Mouse (Mus musculus) forebrain, embryonic 13.5 days (tissue): Measurements from ENCODE around the gene Entpd4b. TPM values are rescaled to one million over a fixed set of nuclear protein-coding genes. Genes with fewer than 3 reads are reported as not detected.
"Not testable (repeated sequence)": the region's sequence is repeated elsewhere in the genome, so short reads cannot be mapped to it uniquely, and the experiment has no call there.

Source experiments
- ATAC-seq: fragments of 200-750 bp; cut with Nextera tagmentation; 2 replicates; pipeline ENCODE4 v1.8.0; 2017
- H3K27ac ChIP-seq: fragments of 300-500 bp; sonication (generic); 2 replicates; pipeline ENCODE4 v1.5.1; 2015; ENCODE audit warnings: inconsistent platforms, mild to moderate bottlenecking, moderate library complexity
- H3K27me3 ChIP-seq: fragments of 300-500 bp; sonication (generic); 2 replicates; pipeline ENCODE4 v1.6.1; 2015; ENCODE audit warnings: mild to moderate bottlenecking, inconsistent platforms
- H3K36me3 ChIP-seq: fragments of 300-500 bp; sonication (generic); 2 replicates; pipeline ENCODE4 v1.6.1; 2015; ENCODE audit warnings: mild to moderate bottlenecking, inconsistent platforms; ENCODE audit not compliant: poor library complexity, severe bottlenecking
- H3K4me1 ChIP-seq: fragments of 300-500 bp; sonication (generic); 2 replicates; pipeline ENCODE4 v1.6.1; 2015; ENCODE audit warnings: inconsistent platforms
- H3K4me2 ChIP-seq: fragments of 300-500 bp; sonication (generic); 2 replicates; pipeline ENCODE4 v1.6.1; 2015; ENCODE audit warnings: inconsistent platforms, mild to moderate bottlenecking, moderate library complexity
- H3K4me3 ChIP-seq: fragments of 300-500 bp; sonication (generic); 2 replicates; pipeline ENCODE4 v1.5.1; 2015; ENCODE audit warnings: mild to moderate bottlenecking, inconsistent platforms
- H3K9ac ChIP-seq: fragments of 300-500 bp; sonication (generic); 2 replicates; pipeline ENCODE4 v1.6.1; 2015; ENCODE audit warnings: mild to moderate bottlenecking, inconsistent platforms
- H3K9me3 ChIP-seq: fragments of 300-500 bp; sonication (generic); replicated peaks from 2 replicates; pipeline ENCODE4 v1.6.1; 2016; ENCODE audit warnings: inconsistent platforms
- WGBS: fragments of 180-500 bp; shearing (Covaris S2); methylation state at CpG from one replicate; pipeline ENCODE4 v1.1.7; 2015; 5-methylcytosine and 5-hydroxymethylcytosine counted together
- polyA plus RNA-seq: library from polyadenylated mRNA; unstranded; fragments of >200 nt; fragmentation: Nextera tagmentation; extraction: Ambion mirVana; gene quantifications from 2 replicates; pipeline ENCODE4 v1.2.1, GENCODE M21; 2015

Gene Entpd4b
- polyA plus RNA-seq, 1 experiment from 2014 or later: 6.8 TPM

GRCm38 (mm10) chr14:69557550-69557949 is 2.3 kb downstream of the Entpd4b start:
- H3K4me1 ChIP-seq, H3K9me3 ChIP-seq, H3K27ac ChIP-seq, H3K27me3 ChIP-seq, ATAC-seq, H3K9ac ChIP-seq, H3K4me2 ChIP-seq, H3K36me3 ChIP-seq, H3K4me3 ChIP-seq: not testable (repeated sequence)
- no CpG with 5 or more reads among the region's 14 CpGs for WGBS

Other genes with a start within 250 kb of the Entpd4b start
- not detected in 2 replicates for gene Gm16867, start 52.1 kb upstream of the Entpd4b start, polyA plus RNA-seq
- gene Gm27179, start 42.9 kb upstream of the Entpd4b start, polyA plus RNA-seq: not detected in 2 replicates